Mouse (Mus musculus): ENCODE results near the gene Adgrv1.
A peak's percentile ranks its signal among the peaks of the same experiment; 100 is the strongest.

The Adgrv1 gene

GRCm38 (mm10) chr13:81239427-81239826, 393.5 kb downstream of the Adgrv1 start:
- no peak for DNase-seq (ENCODE audit: extremely low spot score)

GRCm38 (mm10) chr13:81238855-81239254, 394.1 kb downstream of the Adgrv1 start:
- no peak for DNase-seq (ENCODE audit: extremely low spot score)

- no peak for DNase-seq (ENCODE audit: extremely low spot score)
Measured at GRCm38 (mm10) chr13:81237947-81238346, 395.0 kb downstream of the Adgrv1 start.

GRCm38 (mm10) chr13:81236758-81237395, 396.1 kb downstream of the Adgrv1 start:
- DNase-seq (ENCODE audit: extremely low spot score), result no peak

- DNase-seq (ENCODE audit: extremely low spot score), result no peak
Measured at GRCm38 (mm10) chr13:81234031-81234430, 398.9 kb downstream of the Adgrv1 start.

GRCm38 (mm10) chr13:81232839-81233238, 400.1 kb downstream of the Adgrv1 start:
- DNase-seq (ENCODE audit: extremely low spot score), result no peak

GRCm38 (mm10) chr13:81230161-81230560, 402.8 kb downstream of the Adgrv1 start:
- no peak for DNase-seq (ENCODE audit: extremely low spot score)

GRCm38 (mm10) chr13:81223768-81224167, 409.2 kb downstream of the Adgrv1 start:
- no peak for DNase-seq (ENCODE audit: extremely low spot score)

- DNase-seq (ENCODE audit: extremely low spot score), result no peak
Measured at GRCm38 (mm10) chr13:81222377-81222776, 410.6 kb downstream of the Adgrv1 start.

- no peak for DNase-seq (ENCODE audit: extremely low spot score)
Measured at GRCm38 (mm10) chr13:81211436-81211835, 421.5 kb downstream of the Adgrv1 start.

GRCm38 (mm10) chr13:81210516-81210915, 422.4 kb downstream of the Adgrv1 start:
- no peak for DNase-seq (ENCODE audit: extremely low spot score)

- DNase-seq (ENCODE audit: extremely low spot score), result no peak
Measured at GRCm38 (mm10) chr13:81209815-81210214, 423.1 kb downstream of the Adgrv1 start.

GRCm38 (mm10) chr13:81208106-81208613, 424.8 kb downstream of the Adgrv1 start:
- no peak for DNase-seq (ENCODE audit: extremely low spot score)

- DNase-seq (ENCODE audit: extremely low spot score), result no peak
Measured at GRCm38 (mm10) chr13:81181966-81182908, 450.7 kb downstream of the Adgrv1 start.

GRCm38 (mm10) chr13:81181459-81181858, 451.5 kb downstream of the Adgrv1 start:
- no peak for DNase-seq (ENCODE audit: extremely low spot score)

GRCm38 (mm10) chr13:81176820-81177219, 456.1 kb downstream of the Adgrv1 start:
- DNase-seq (ENCODE audit: extremely low spot score), result no peak

- no peak for DNase-seq (ENCODE audit: extremely low spot score)
Measured at GRCm38 (mm10) chr13:81176071-81176470, 456.9 kb downstream of the Adgrv1 start.

GRCm38 (mm10) chr13:81171115-81171514, 461.8 kb downstream of the Adgrv1 start:
- DNase-seq (ENCODE audit: extremely low spot score), result no peak

GRCm38 (mm10) chr13:81167450-81167849, 465.5 kb downstream of the Adgrv1 start:
- no peak for DNase-seq (ENCODE audit: extremely low spot score)

GRCm38 (mm10) chr13:81159808-81160207, 473.1 kb downstream of the Adgrv1 start:
- DNase-seq (ENCODE audit: extremely low spot score), result no peak

- DNase-seq (ENCODE audit: extremely low spot score), result peak; percentile 43
Measured at GRCm38 (mm10) chr13:81155322-81155721, 477.6 kb downstream of the Adgrv1 start.

- no peak for DNase-seq (ENCODE audit: extremely low spot score)
Measured at GRCm38 (mm10) chr13:81144434-81144833, 488.5 kb downstream of the Adgrv1 start.

All from embryo, embryonic 9.5 days (tissue).